Mouse (Mus musculus): ENCODE data around the gene Fundc1. TPM values are rescaled to one million over a fixed set of nuclear protein-coding genes. Genes with fewer than 3 reads are reported as not detected.
"Not testable (repeated sequence)": the region's sequence is repeated elsewhere in the genome, so short reads cannot be mapped to it uniquely, and the experiment has no call there.

Gene Fundc1
- polyA plus RNA-seq, 1 experiment, result 36.6 TPM

DNA sequence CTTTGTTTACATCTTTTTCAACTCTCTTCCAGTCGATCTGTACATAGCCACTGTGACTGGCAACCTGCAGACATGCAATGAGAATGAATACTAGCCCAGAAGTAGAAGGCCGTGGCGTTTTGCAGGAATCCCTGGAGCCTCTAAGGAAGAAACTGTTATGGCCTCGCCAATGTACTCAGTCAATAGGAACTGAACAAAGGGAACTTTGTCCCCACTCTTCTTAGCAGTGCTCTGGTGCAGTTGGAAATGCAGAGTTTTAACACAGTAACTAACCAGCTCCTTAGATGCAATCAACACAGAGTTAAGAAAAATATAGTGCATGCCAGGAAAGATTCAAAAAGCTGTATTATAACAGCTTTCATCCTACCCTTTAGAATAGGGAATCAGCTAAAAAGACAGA is 13.4 kb downstream of the Fundc1 start:
- no peak overlapping the region for H3K4me3 ChIP-seq (ENCODE audit: insufficient read depth, low read length)
- no peaks in the 10 kb centered on the region for H3K4me1 ChIP-seq (ENCODE audit: control insufficient read depth, insufficient read depth, low read length)
- peak overlapping the region; percentile 35; the same call in 1 of the 2 replicates for H3K27ac ChIP-seq (ENCODE audit: insufficient read depth, low read length)
- TF ChIP-seq POLR2A (IDR thresholded peaks at IDR 0.05; ENCODE audit: extremely low read depth, insufficient read depth, low read length) (no peak), CTCF (IDR thresholded peaks at IDR 0.05; ENCODE audit: extremely low read depth, insufficient read depth, low read length) (no peak)

DNA sequence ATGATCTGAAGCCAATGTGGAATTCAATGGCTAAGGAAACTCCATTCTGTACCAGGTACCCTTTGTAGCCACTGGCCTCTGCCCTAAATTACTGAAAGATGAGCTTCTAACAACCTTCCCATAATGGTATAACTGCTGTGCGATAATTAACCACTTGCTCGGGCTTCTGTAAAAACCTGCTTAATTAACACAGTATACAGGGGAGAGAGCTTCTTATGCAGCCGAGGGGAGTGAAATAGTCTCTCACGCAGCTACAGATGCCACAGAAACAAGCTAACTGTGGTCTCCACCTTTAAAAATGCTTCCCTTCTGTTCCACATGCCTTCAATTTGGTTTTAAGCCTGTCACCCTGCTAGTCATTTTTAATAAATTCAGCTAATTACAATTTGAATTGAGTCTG is 17.6 kb downstream of the Fundc1 start:
- no peak overlapping the region for H3K4me3 ChIP-seq (ENCODE audit: insufficient read depth, low read length)
- H3K27ac ChIP-seq (ENCODE audit: insufficient read depth, low read length), result no peak overlapping the region
- TF ChIP-seq POLR2A (IDR thresholded peaks at IDR 0.05; ENCODE audit: extremely low read depth, insufficient read depth, low read length) (no peak), CTCF (IDR thresholded peaks at IDR 0.05; ENCODE audit: extremely low read depth, insufficient read depth, low read length) (no peak)

DNA sequence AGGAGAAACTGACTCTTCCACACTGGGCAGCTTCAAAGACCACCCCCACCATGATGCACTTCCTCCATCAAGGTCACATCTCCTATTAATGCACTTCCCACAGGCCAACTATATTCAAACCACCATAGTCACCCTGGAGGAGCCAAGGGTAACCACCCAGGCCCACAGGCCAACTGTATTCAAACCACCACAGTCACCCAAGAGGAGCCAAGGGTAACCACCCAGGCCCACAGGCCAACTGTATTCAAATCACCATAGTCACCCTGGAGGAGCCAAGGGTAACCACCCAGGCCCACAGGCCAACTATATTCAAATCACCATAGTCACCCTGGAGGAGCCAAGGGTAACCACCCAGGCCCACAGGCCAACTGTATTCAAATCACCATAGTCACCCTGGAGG is 20.5 kb downstream of the Fundc1 start:
- not testable (repeated sequence) for H3K27ac ChIP-seq (ENCODE audit: insufficient read depth, low read length)

More for the DNA sequence above, 17.6 kb downstream of the Fundc1 start:
- no peaks in the 10 kb centered on the region for H3K4me1 ChIP-seq (ENCODE audit: control insufficient read depth, insufficient read depth, low read length)

DNA sequence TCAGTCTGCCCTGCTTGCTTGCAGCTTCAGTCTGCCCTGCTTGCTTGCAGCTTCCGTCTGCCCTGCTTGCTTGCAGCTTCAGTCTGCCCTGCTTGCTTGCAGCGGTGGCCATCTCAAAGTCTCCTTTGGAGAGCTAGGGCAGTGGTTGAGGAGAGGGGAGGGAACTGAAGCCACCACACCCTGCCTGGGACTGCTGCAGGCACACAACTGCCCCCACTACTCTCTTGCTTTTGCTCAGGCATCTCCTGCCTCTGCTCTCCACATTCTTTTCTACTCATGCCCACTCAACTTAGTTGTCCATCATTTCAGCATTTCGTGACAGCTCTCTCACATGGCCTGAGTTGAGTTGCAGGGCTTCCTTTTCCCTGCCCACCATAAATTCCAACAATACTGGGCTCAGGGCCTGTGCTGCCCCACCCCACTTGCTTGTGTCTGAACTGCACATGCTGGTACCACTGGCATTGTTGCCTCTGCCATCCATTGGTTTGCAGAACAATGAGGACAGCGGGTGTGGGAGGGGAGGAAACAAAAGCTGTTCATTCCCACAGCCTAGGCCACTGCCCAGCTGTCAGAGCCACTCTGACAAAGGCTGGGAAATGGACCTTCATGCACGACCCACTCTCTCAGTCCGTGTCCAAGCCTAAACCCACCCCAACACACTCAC is 24.9 kb downstream of the Fundc1 start:
- TF ChIP-seq CTCF (IDR thresholded peaks at IDR 0.05; ENCODE audit: extremely low read depth, insufficient read depth, low read length), result no peak
- TF ChIP-seq POLR2A (IDR thresholded peaks at IDR 0.05; ENCODE audit: extremely low read depth, insufficient read depth, low read length), result no peak
- Histone ChIP-seq H3K4me1 (ENCODE audit: control insufficient read depth, insufficient read depth, low read length) (no peaks in the 10 kb centered on the region; the same call in 1 of the 2 replicates), H3K4me3 (ENCODE audit: insufficient read depth, low read length) (no peak overlapping the region), H3K27ac (ENCODE audit: insufficient read depth, low read length) (peak overlapping the region; percentile 92)

More for the DNA sequence above, 20.5 kb downstream of the Fundc1 start:
- H3K4me3 ChIP-seq (ENCODE audit: insufficient read depth, low read length); H3K4me1 ChIP-seq (ENCODE audit: control insufficient read depth, insufficient read depth, low read length): not testable (repeated sequence)

DNA sequence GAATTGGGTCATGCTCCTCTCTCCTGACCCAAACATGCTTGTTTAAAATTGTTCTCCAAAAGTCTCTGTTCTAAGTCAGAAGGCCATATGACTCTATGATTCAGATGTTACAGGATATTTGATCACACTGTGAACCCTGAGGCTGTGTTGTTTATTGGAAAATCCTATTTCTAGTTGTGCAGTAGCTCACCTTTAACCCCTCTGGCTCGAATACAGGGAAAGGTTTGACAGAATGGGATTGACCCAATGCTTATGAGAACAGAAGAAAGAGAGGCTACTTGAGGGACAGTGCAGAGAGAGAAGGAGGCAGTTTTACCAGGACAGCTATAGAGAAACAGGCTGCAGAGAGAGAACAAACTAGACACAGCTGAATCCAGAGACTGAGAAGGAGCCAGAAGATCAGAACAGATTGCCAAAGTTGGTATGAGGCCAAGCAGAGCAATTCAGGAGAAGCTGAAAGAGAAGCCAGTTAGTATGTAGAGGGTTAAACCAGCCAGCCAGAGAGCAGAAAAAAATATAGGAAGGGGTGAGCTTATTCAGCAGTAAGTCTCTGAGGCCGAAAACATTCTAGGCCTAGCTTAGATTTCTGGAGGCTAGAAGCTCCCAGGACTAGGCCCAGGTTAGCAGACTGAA is 27.1 kb downstream of the Fundc1 start:
- H3K27ac ChIP-seq (ENCODE audit: insufficient read depth, low read length), result no peak overlapping the region
- no peaks in the 10 kb centered on the region; the same call in 1 of the 2 replicates for H3K4me1 ChIP-seq (ENCODE audit: control insufficient read depth, insufficient read depth, low read length)
- no peak overlapping the region for H3K4me3 ChIP-seq (ENCODE audit: insufficient read depth, low read length)
- TF ChIP-seq POLR2A (IDR thresholded peaks at IDR 0.05; ENCODE audit: extremely low read depth, insufficient read depth, low read length) (no peak), CTCF (IDR thresholded peaks at IDR 0.05; ENCODE audit: extremely low read depth, insufficient read depth, low read length) (no peak)

DNA sequence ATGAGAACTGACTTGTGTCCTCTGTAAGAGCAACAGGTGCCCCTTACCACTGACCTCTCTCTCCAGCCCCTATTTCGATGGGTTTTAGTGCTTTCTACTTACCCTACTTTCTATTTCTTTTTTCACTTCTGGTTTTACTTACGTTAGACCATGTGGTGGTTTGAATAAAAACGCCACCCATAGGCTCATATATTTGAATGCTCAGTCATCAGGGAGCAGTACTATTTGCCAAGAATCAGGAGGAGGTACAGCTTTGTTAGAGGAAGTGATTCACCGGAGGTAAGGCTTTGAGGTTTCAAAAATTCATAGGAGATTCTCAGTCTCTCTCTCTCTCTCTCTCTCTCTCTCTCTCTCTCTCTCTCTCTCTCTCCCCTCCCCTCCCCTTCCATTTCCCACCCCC is 34.4 kb downstream of the Fundc1 start:
- TF ChIP-seq CTCF (IDR thresholded peaks at IDR 0.05; ENCODE audit: extremely low read depth, insufficient read depth, low read length) (no peak), POLR2A (IDR thresholded peaks at IDR 0.05; ENCODE audit: extremely low read depth, insufficient read depth, low read length) (no peak)
- no peak overlapping the region for H3K4me3 ChIP-seq (ENCODE audit: insufficient read depth, low read length)
- no peaks in the 10 kb centered on the region for H3K4me1 ChIP-seq (ENCODE audit: control insufficient read depth, insufficient read depth, low read length)
- H3K27ac ChIP-seq (ENCODE audit: insufficient read depth, low read length), result no peak overlapping the region

DNA sequence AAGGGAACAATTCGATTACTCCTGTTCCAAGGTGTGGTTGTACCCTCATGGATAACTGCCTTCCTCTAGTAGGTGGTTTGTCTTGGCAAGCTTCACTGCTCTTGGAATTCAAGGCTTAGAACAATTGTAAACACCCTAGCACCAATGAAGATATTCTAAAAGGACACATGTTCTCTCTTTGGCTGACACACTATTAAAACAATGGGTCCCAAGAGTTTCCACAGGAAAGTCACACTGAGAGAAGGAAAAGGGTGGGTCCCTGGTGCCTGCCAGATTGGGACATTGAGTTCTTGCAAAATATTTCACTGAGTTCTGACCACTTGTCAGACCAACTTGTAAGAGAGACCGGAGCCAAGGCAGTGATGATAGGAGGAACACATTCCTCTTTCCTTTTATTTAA is 45.1 kb downstream of the Fundc1 start:
- no peak overlapping the region for H3K27ac ChIP-seq (ENCODE audit: insufficient read depth, low read length)
- no peaks in the 10 kb centered on the region for H3K4me1 ChIP-seq (ENCODE audit: control insufficient read depth, insufficient read depth, low read length)
- TF ChIP-seq CTCF (IDR thresholded peaks at IDR 0.05; ENCODE audit: extremely low read depth, insufficient read depth, low read length) (no peak), POLR2A (IDR thresholded peaks at IDR 0.05; ENCODE audit: extremely low read depth, insufficient read depth, low read length) (no peak)
- no peak overlapping the region for H3K4me3 ChIP-seq (ENCODE audit: insufficient read depth, low read length)

DNA sequence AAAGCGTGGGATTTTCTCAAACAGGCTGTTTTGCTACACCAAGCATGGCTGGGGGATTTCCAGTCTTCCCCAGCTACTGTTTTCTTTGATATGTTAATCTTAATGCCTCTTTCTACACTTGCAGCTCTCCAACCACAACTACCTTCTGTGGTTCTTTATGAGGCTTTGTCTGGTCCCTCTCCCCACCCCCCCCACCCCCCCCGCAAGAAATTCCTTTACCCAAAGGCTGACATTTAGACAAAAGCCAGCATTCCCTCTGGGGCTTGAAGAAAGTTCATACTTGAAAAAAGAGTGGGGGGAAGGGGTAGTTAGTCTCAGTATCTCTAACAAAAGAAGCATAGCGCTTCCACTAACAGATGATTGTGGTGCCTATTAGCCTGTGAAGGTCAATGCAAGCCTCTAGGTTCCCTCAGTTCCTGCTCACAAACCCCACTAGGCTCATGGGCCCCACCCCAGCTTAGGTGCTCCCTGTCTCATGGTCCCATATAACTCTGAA is 50.9 kb downstream of the Fundc1 start:
- Histone ChIP-seq H3K4me3 (ENCODE audit: insufficient read depth, low read length) (no peak overlapping the region), H3K4me1 (ENCODE audit: control insufficient read depth, insufficient read depth, low read length) (no peaks in the 10 kb centered on the region), H3K27ac (ENCODE audit: insufficient read depth, low read length) (no peak overlapping the region)
- TF ChIP-seq CTCF (IDR thresholded peaks at IDR 0.05; ENCODE audit: extremely low read depth, insufficient read depth, low read length), result no peak
- no peak for TF ChIP-seq POLR2A (IDR thresholded peaks at IDR 0.05; ENCODE audit: extremely low read depth, insufficient read depth, low read length)

DNA sequence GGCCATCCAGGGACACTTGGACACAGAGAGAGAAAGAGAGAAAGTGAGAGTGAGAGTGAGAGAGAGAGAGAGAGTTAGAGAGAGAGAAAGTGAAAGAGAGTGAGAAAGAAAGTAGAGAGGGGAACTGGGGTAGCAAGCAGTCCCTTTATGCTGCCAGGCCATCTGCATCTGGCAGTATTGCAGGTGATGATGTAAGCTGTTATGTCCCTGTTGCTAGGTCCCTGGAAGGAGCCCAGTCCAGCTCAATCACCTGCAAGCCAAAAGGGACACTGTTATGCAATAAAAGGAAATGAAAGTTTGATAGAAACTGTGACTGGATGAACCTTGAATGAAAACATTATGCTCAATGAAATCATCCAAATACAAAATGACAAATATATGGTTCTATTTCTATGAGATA is 52.0 kb downstream of the Fundc1 start:
- Histone ChIP-seq H3K27ac (ENCODE audit: insufficient read depth, low read length) (no peak overlapping the region), H3K4me1 (ENCODE audit: control insufficient read depth, insufficient read depth, low read length) (no peaks in the 10 kb centered on the region), H3K4me3 (ENCODE audit: insufficient read depth, low read length) (no peak overlapping the region)
- TF ChIP-seq CTCF (IDR thresholded peaks at IDR 0.05; ENCODE audit: extremely low read depth, insufficient read depth, low read length) (no peak), POLR2A (IDR thresholded peaks at IDR 0.05; ENCODE audit: extremely low read depth, insufficient read depth, low read length) (no peak)

DNA sequence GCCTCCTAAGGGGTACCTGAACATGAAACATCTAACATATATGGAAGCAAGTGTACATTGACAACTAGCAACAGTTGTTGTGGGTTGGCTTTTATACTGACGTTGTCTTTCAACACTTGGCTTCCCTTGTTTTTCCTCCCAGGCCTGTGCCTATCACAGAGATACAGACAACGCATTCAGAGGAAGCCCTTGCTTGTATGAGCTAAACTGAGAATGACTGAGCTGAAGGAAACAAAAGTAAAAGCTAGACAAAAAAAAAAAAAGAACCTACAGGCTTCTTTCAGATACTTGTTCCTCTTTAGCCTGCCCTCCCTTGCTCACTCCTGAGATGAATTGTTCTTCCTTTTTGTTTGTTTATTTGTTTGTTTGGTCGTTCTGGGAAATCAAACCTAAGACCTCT is 58.1 kb downstream of the Fundc1 start:
- TF ChIP-seq POLR2A (IDR thresholded peaks at IDR 0.05; ENCODE audit: extremely low read depth, insufficient read depth, low read length) (no peak), CTCF (IDR thresholded peaks at IDR 0.05; ENCODE audit: extremely low read depth, insufficient read depth, low read length) (no peak)
- Histone ChIP-seq H3K4me3 (ENCODE audit: insufficient read depth, low read length) (no peak overlapping the region), H3K4me1 (ENCODE audit: control insufficient read depth, insufficient read depth, low read length) (no peaks in the 10 kb centered on the region), H3K27ac (ENCODE audit: insufficient read depth, low read length) (no peak overlapping the region)

All from cortical plate, adult 2 months (tissue).